11 mouse cellular contexts compared by ENCODE assay signal in the genomic region with DNA sequence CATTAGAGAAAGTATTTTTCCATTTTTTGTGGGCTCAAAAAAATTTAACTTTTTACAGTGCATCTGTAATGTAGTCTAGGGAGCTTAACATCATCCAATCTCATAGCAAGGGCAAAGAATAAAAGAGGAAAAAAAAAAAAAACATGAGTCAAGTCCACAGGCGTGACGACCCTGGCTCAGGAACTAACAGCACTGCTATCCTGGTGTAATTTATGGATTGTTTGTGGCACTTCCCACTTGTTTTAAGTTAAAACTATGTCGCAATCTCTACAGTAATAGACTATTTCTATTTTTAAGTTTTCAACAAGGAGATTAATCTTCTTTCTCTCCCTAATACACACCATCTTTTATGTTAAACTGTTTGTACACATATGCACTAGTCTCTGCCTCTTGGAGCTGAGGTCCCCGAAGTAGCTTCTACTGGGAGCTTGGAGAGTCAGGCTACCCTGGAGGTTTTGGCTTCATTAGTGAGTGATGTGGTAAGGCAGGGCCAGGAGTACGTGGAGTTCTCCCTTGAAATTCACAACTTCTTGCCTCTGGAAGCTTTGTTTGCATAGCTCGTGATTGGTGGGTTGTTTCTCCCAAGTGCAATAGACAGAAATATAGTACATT.
"Had no signal": no experiment of that assay in that cellular context is flagged by ENCODE, and none has a peak within 500 bp of the region (broad histone marks: within the 10 kb centered on the region; RNA-seq: fewer than 3 reads in every experiment).

No protein-coding gene starts in this region.

- H3K4me2 ChIP-seq: intestine, embryonic 15.5 days; limb, embryonic 13.5 days; neural tube, embryonic 12.5 days had no signal

- ATAC-seq: intestine, embryonic 15.5 days had no signal

- H3K4me3 ChIP-seq: intestine, embryonic 15.5 days; limb, embryonic 13.5 days; midbrain, embryonic 10.5 days; neural tube, embryonic 12.5 days had no signal

- DNase-seq: kidney, adult 9 months; kidney, postnatal 36 days; left cerebral cortex, postnatal 4 days; midbrain, embryonic 14.5 days; thymus, postnatal 36 days had no signal

- H3K9me3 ChIP-seq: intestine, embryonic 15.5 days; limb, embryonic 13.5 days; midbrain, embryonic 10.5 days; neural tube, embryonic 12.5 days had no signal

- H3K36me3 ChIP-seq: intestine, embryonic 15.5 days; limb, embryonic 13.5 days; midbrain, embryonic 10.5 days; neural tube, embryonic 12.5 days had no signal

- H3K9ac ChIP-seq: intestine, embryonic 15.5 days; limb, embryonic 13.5 days; liver, embryonic 14.5 days; neural tube, embryonic 12.5 days had no signal

- H3K27ac ChIP-seq: intestine, embryonic 15.5 days; kidney, postnatal 0 days; limb, embryonic 13.5 days; liver, embryonic 14.5 days; midbrain, embryonic 10.5 days; neural tube, embryonic 12.5 days had no signal
